ENCODE assay signal across 9 mouse cellular contexts in genomic region chr7:136342211-136342799, GRCm38 (mm10).
DNase-seq lines count a peak whose midpoint lies in the region; ATAC-seq and TF ChIP-seq lines count a peak whose summit lies in the region.
"Had no signal": no experiment of that assay in that cellular context is flagged by ENCODE, and none has a peak within 500 bp of the region (broad histone marks: within the 10 kb centered on the region; RNA-seq: fewer than 3 reads in every experiment).

No protein-coding gene starts in this region.

- 0 out of 2 replicates have a peak, but pooled peaks cover 11% of the 10 kb centered on the region for H3K4me1 ChIP-seq in heart, postnatal 0 days (ENCODE audit: control insufficient read depth, insufficient read depth)
- H3K4me1 ChIP-seq in embryonic facial prominence, embryonic 12.5 days: peaks cover 33% of the 10 kb centered on the region
- peaks cover 30% of the 10 kb centered on the region for H3K4me1 ChIP-seq in hindbrain, embryonic 10.5 days (replicated peaks)
- peaks cover 31% of the 10 kb centered on the region for H3K4me1 ChIP-seq in midbrain, embryonic 13.5 days (replicated peaks)

- H3K9me3 ChIP-seq in heart, postnatal 0 days (replicated peaks; ENCODE audit: control insufficient read depth, low read length): no peaks in the 10 kb centered on the region
- no peaks in the 10 kb centered on the region for H3K9me3 ChIP-seq in embryonic facial prominence, embryonic 12.5 days
- no peaks in the 10 kb centered on the region for H3K9me3 ChIP-seq in hindbrain, embryonic 10.5 days
- no peaks in the 10 kb centered on the region for H3K9me3 ChIP-seq in midbrain, embryonic 13.5 days

- 67% methylated on average over 10 of the region's 10 CpGs for WGBS in heart, postnatal 0 days
- WGBS in embryonic facial prominence, embryonic 12.5 days: 9% methylated on average over 10 of the region's 10 CpGs
- 50% methylated on average over 10 of the region's 10 CpGs for WGBS in hindbrain, embryonic 10.5 days
- WGBS in midbrain, embryonic 13.5 days: 30% methylated on average over 10 of the region's 10 CpGs

- no peak for DNase-seq in heart, postnatal 0 days (ENCODE audit: low spot score)
- no peak for DNase-seq in heart, adult 8-10 months (ENCODE audit: low spot score)
- no peak for DNase-seq in hindbrain, embryonic 10.5 days (ENCODE audit: low spot score)
- DNase-seq in right cerebral cortex, postnatal 25 days: no peak
- no peak for DNase-seq in cerebellum, adult 8-10 months
- no peak for DNase-seq in ovary, adult 18-20 months (ENCODE audit: low spot score)
- DNase-seq: thymus, postnatal 36 days had no signal

- ATAC-seq in heart, postnatal 0 days (ENCODE audit: insufficient read depth, low read depth): no peak
- no peak for ATAC-seq in embryonic facial prominence, embryonic 12.5 days (ENCODE audit: insufficient number of reproducible peaks, insufficient read depth, low FRiP score, low TSS enrichment)
- ATAC-seq in midbrain, embryonic 13.5 days: peak; percentile 62

- H3K36me3 ChIP-seq in heart, postnatal 0 days (replicated peaks; ENCODE audit: control insufficient read depth, insufficient read depth, low read length): no peaks in the 10 kb centered on the region
- no peaks in the 10 kb centered on the region for H3K36me3 ChIP-seq in embryonic facial prominence, embryonic 12.5 days
- H3K36me3 ChIP-seq in hindbrain, embryonic 10.5 days: no peaks in the 10 kb centered on the region
- H3K36me3 ChIP-seq in midbrain, embryonic 13.5 days: no peaks in the 10 kb centered on the region

- peak overlapping the region; percentile 51; the same call in 1 of the 2 replicates for H3K27ac ChIP-seq in heart, postnatal 0 days (ENCODE audit: low read depth)
- H3K27ac ChIP-seq in embryonic facial prominence, embryonic 12.5 days: peak overlapping the region; percentile 89
- peak overlapping the region; percentile 71 for H3K27ac ChIP-seq in hindbrain, embryonic 10.5 days
- H3K27ac ChIP-seq in midbrain, embryonic 13.5 days: peak overlapping the region; percentile 72

- no peak overlapping the region for H3K4me3 ChIP-seq in heart, postnatal 0 days (ENCODE audit: low read depth, low read length)
- H3K4me3 ChIP-seq in embryonic facial prominence, embryonic 12.5 days: no peak overlapping the region
- no peak overlapping the region for H3K4me3 ChIP-seq in hindbrain, embryonic 10.5 days
- H3K4me3 ChIP-seq in midbrain, embryonic 13.5 days (replicated peaks): no peak overlapping the region

- H3K9ac ChIP-seq in heart, postnatal 0 days (replicated peaks; ENCODE audit: low read depth, low read length): no peak overlapping the region
- H3K9ac ChIP-seq in embryonic facial prominence, embryonic 12.5 days: no peak overlapping the region
- no peak overlapping the region for H3K9ac ChIP-seq in midbrain, embryonic 13.5 days (replicated peaks)

- no peak for TF ChIP-seq CTCF in heart, postnatal 0 days (IDR thresholded peaks at IDR 0.05; ENCODE audit: low read depth)

- no peaks in the 10 kb centered on the region for H3K27me3 ChIP-seq in heart, postnatal 0 days (ENCODE audit: control insufficient read depth, insufficient read depth, low read length)
- no peaks in the 10 kb centered on the region for H3K27me3 ChIP-seq in embryonic facial prominence, embryonic 12.5 days
- H3K27me3 ChIP-seq in hindbrain, embryonic 10.5 days (ENCODE audit: insufficient read depth, poor library complexity, severe bottlenecking): no peaks in the 10 kb centered on the region
- H3K27me3 ChIP-seq in midbrain, embryonic 13.5 days: 0 out of 2 replicates have a peak, but pooled peaks cover 4% of the 10 kb centered on the region

- TF ChIP-seq EP300 in heart, postnatal 0 days (IDR thresholded peaks at IDR 0.05; ENCODE audit: low read depth): no peak

- H3K4me2 ChIP-seq in heart, postnatal 0 days (ENCODE audit: low read depth, low read length): no peak overlapping the region
- peak overlapping the region; percentile 30 for H3K4me2 ChIP-seq in embryonic facial prominence, embryonic 12.5 days (replicated peaks)
- no peak overlapping the region for H3K4me2 ChIP-seq in midbrain, embryonic 13.5 days (replicated peaks)
